Mouse (Mus musculus) megakaryocyte, embryonic 14.5 days (primary cell): ENCODE results near the gene Itga9. TPM values are rescaled to one million over a fixed set of nuclear protein-coding genes. Genes with fewer than 3 reads are reported as not detected.

Experiments used
- H3K27me3 ChIP-seq: replicated peaks from 2 replicates; pipeline ENCODE3; 2012; ENCODE audit warnings: inconsistent platforms
- H3K36me3 ChIP-seq: replicated peaks from 2 replicates; pipeline ENCODE3; 2012; ENCODE audit warnings: low read length, inconsistent platforms, mixed read lengths
- H3K4me1 ChIP-seq: 2 replicates; pipeline ENCODE4 v1.6.1; 2012; ENCODE audit warnings: inconsistent platforms
- H3K4me3 ChIP-seq: replicated peaks from 2 replicates; pipeline ENCODE3; 2012; ENCODE audit warnings: moderate library complexity, mild to moderate bottlenecking, inconsistent platforms
- H3K9me3 ChIP-seq: 2 replicates; pipeline ENCODE4 v1.6.1; 2012; ENCODE audit warnings: inconsistent platforms
- FLI1 ChIP-seq: IDR thresholded peaks from 2 replicates; pipeline ENCODE4 v1.6.1; 2012; ENCODE audit warnings: low read length, inconsistent platforms, mixed read lengths
- GATA1 ChIP-seq: IDR thresholded peaks from 3 replicates; pipeline ENCODE4 v1.6.1; 2012; ENCODE audit warnings: mixed read lengths, low read length, inconsistent platforms, borderline replicate concordance
- polyA plus RNA-seq: library from polyadenylated mRNA; stranded (reverse); fragments of >175 nt; gene quantifications from 2 replicates; pipeline ENCODE4 v1.2.3, GENCODE M21; 2012; ENCODE audit warnings: low replicate concordance; ENCODE audit not compliant: insufficient read depth

Gene Itga9
- polyA plus RNA-seq, 1 experiment: 0.30 TPM

GRCm38 (mm10) chr9:118730871-118731390 lies 124.4 kb downstream of the Itga9 start:
- TF ChIP-seq GATA1: no peak
- TF ChIP-seq FLI1: no peak

DNA sequence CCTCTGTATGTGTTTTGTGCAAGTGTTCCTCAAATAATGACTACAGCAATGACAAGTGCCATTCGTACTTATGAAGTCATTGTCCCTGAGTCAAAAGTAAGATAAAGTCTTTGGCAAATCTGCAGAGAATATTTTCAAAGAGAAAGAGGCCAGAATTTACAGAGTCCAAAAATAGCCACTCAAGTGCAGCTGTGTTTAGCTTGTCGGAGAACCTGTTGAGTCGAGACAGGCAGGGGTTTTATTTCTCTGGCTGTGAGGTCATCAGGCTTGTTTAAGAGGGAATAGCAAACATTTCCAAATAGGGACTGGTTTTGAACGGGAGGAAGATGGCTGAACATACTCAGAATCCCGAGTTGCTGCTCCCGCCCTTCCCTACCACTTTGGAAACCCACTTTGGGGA lies 125.2 kb downstream of the Itga9 start:
- H3K4me1 ChIP-seq: peaks cover 5% of the 10 kb centered on the region; the same call in 1 of the 2 replicates
- H3K36me3 ChIP-seq: no peaks in the 10 kb centered on the region
- H3K9me3 ChIP-seq: peaks cover 3% of the 10 kb centered on the region; the same call in 1 of the 2 replicates
- TF ChIP-seq FLI1 (no peak), GATA1 (no peak)
- H3K27me3 ChIP-seq: peaks cover 24% of the 10 kb centered on the region
- no peak overlapping the region for H3K4me3 ChIP-seq

More at GRCm38 (mm10) chr9:118730871-118731390, 124.4 kb downstream of the Itga9 start:
- Histone ChIP-seq H3K27me3 (peaks cover 19% of the 10 kb centered on the region), H3K4me3 (no peak overlapping the region), H3K4me1 (peaks cover 5% of the 10 kb centered on the region; the same call in 1 of the 2 replicates), H3K36me3 (no peaks in the 10 kb centered on the region), H3K9me3 (peaks cover 3% of the 10 kb centered on the region; the same call in 1 of the 2 replicates)

GRCm38 (mm10) chr9:118733601-118734000 lies 127.1 kb downstream of the Itga9 start:
- no peaks in the 10 kb centered on the region for H3K36me3 ChIP-seq
- H3K27me3 ChIP-seq: peaks cover 26% of the 10 kb centered on the region
- H3K4me1 ChIP-seq: peaks cover 5% of the 10 kb centered on the region; the same call in 1 of the 2 replicates
- H3K9me3 ChIP-seq: peaks cover 3% of the 10 kb centered on the region; the same call in 1 of the 2 replicates
- TF ChIP-seq FLI1 (no peak), GATA1 (no peak)
- no peak overlapping the region for H3K4me3 ChIP-seq

- no peaks in the 10 kb centered on the region for H3K4me1 ChIP-seq
- H3K4me3 ChIP-seq: no peak overlapping the region
- H3K36me3 ChIP-seq: no peaks in the 10 kb centered on the region
- no peaks in the 10 kb centered on the region for H3K9me3 ChIP-seq
- TF ChIP-seq GATA1 (no peak), FLI1 (no peak)
- H3K27me3 ChIP-seq: peaks cover 45% of the 10 kb centered on the region
Measured at GRCm38 (mm10) chr9:118737124-118737523, 130.6 kb downstream of the Itga9 start.

GRCm38 (mm10) chr9:118737601-118738137 lies 131.2 kb downstream of the Itga9 start:
- Histone ChIP-seq H3K4me1 (no peaks in the 10 kb centered on the region), H3K9me3 (no peaks in the 10 kb centered on the region), H3K36me3 (no peaks in the 10 kb centered on the region), H3K4me3 (no peak overlapping the region), H3K27me3 (peaks cover 46% of the 10 kb centered on the region)
- no peak for TF ChIP-seq GATA1
- no peak for TF ChIP-seq FLI1

- no peak overlapping the region for H3K4me3 ChIP-seq
- H3K4me1 ChIP-seq: no peaks in the 10 kb centered on the region
- peaks cover 46% of the 10 kb centered on the region for H3K27me3 ChIP-seq
- no peak for TF ChIP-seq GATA1
- TF ChIP-seq FLI1: no peak
- H3K9me3 ChIP-seq: no peaks in the 10 kb centered on the region
- no peaks in the 10 kb centered on the region for H3K36me3 ChIP-seq
Measured at GRCm38 (mm10) chr9:118738311-118738710, 131.8 kb downstream of the Itga9 start.

DNA sequence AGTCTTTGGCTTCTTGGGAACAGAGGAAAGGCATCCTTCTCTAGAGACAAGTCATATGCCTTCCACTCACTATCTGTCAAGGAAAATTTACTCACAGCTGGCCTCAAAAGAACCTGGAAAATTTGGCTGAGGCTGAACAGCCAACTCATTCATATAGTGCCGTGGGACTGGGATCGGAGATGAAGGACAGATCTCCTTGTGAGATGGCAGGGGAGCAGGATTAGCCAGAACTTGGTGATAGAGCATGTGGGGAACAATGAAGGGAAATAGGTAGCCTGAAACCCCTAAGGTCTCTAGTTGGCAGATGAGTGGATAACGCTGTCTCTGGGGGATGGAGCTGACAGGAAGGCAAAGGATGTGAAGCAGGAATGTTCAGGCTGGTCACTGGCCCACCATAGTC lies 132.6 kb downstream of the Itga9 start:
- no peak overlapping the region for H3K4me3 ChIP-seq
- peaks cover under 1% of the 10 kb centered on the region; the same call in 1 of the 2 replicates for H3K9me3 ChIP-seq
- H3K4me1 ChIP-seq: no peaks in the 10 kb centered on the region
- peaks cover 49% of the 10 kb centered on the region for H3K27me3 ChIP-seq
- TF ChIP-seq GATA1 (no peak), FLI1 (no peak)
- no peaks in the 10 kb centered on the region for H3K36me3 ChIP-seq

DNA sequence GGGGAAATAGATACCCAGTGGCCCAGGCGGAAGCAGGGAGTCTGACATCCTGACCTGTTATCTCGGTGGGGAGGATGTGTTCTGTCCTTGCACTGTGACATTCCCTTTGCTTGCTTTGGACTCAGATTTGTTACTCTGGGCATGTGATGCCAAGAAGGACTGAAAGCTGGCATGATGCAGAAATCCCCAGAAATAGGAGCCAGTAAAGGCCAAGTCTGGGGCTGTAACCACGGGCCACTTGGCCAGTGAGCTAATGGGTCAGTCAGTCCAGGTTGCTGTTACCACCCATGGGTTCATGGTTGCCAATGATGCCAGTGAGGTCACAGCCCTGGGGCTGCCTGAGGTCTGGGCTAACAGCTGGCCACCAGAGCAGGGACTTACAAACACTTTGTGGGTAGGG lies 133.2 kb downstream of the Itga9 start:
- H3K36me3 ChIP-seq: no peaks in the 10 kb centered on the region
- peaks cover 5% of the 10 kb centered on the region; the same call in 1 of the 2 replicates for H3K9me3 ChIP-seq
- TF ChIP-seq GATA1 (no peak), FLI1 (no peak)
- H3K4me1 ChIP-seq: no peaks in the 10 kb centered on the region
- peaks cover 53% of the 10 kb centered on the region for H3K27me3 ChIP-seq
- no peak overlapping the region for H3K4me3 ChIP-seq

- Histone ChIP-seq H3K36me3 (no peaks in the 10 kb centered on the region), H3K9me3 (peaks cover 10% of the 10 kb centered on the region), H3K4me3 (no peak overlapping the region), H3K27me3 (peaks cover 46% of the 10 kb centered on the region), H3K4me1 (0 out of 2 replicates have a peak, but pooled peaks cover 4% of the 10 kb centered on the region)
- TF ChIP-seq FLI1 (no peak), GATA1 (no peak)
Measured at GRCm38 (mm10) chr9:118741268-118741667, 134.8 kb downstream of the Itga9 start.

DNA sequence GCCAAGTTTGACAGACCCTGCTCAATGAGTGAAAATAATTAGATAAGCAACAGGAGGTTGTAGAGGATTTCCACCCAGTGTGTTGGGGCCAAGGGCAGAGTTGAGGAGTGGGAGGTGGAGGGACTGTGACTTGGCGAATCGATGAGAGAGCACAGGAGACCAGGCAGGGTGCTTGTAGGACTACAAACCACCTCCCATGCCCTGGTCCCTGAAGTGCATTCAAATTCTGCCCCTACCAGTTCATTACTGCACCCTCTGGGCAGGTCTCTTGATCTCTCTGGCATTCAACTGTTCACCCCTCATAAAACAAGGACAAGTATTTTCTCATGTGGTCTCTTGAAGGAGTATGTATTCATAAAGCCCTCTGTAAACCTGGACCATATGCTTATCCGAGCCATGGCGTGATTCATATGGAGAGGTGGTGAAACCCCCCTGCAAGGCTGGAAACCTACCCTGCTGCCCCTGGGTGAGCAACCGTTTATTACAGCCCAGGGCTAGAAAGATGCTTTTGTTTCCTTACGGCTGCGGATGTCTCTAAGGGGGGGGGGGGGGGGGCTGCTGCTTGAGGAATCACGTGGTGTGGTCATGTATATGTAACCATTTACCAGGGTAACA lies 143.0 kb downstream of the Itga9 start:
- Histone ChIP-seq H3K9me3 (peaks cover 6% of the 10 kb centered on the region), H3K4me3 (no peak overlapping the region), H3K27me3 (peaks cover 14% of the 10 kb centered on the region), H3K36me3 (no peaks in the 10 kb centered on the region), H3K4me1 (0 out of 2 replicates have a peak, but pooled peaks cover 4% of the 10 kb centered on the region)
- TF ChIP-seq FLI1 (no peak), GATA1 (no peak)
